Mouse (Mus musculus): ENCODE data around the gene Pacs2. TPM values are rescaled to one million over a fixed set of nuclear protein-coding genes. Genes with fewer than 3 reads are reported as not detected.

Gene Pacs2
- polyA plus RNA-seq, 1 experiment from 2014 or later = 26.3 TPM

DNA sequence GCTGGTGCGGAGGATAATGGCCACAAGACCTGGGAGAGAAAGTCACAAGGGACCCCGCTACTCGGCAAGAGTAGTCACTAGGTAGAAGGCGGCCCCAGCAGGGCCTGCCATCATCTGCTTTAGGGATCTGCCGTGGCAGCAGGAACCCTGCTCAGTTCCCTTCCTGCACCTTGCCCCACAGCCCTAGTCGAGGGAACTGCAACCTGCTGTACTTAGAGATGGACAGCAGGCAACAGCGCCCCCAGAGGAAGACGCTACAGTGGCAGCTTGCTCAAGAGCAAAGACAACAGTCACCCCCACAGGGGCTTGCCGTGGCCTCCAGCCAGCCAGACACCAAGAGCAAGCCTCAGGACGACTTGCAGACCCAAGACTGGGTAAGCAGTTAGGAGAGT, 60.8 kb downstream of the Pacs2 start:
- Histone ChIP-seq H3K27me3 (no peaks in the 10 kb centered on the region), H3K4me3 (replicated peaks) (peak overlapping the region; percentile 49), H3K9ac (peak overlapping the region; percentile 69), H3K36me3 (replicated peaks) (peaks cover 22% of the 10 kb centered on the region), H3K9me3 (no peaks in the 10 kb centered on the region), H3K27ac (peak overlapping the region; percentile 93), H3K4me1 (peaks cover 21% of the 10 kb centered on the region), H3K4me2 (peak overlapping the region; percentile 92)
- ATAC-seq (ENCODE audit: low FRiP score) = peak; percentile 77
- 5% methylated on average over 10 of the region's 10 CpGs for WGBS

DNA sequence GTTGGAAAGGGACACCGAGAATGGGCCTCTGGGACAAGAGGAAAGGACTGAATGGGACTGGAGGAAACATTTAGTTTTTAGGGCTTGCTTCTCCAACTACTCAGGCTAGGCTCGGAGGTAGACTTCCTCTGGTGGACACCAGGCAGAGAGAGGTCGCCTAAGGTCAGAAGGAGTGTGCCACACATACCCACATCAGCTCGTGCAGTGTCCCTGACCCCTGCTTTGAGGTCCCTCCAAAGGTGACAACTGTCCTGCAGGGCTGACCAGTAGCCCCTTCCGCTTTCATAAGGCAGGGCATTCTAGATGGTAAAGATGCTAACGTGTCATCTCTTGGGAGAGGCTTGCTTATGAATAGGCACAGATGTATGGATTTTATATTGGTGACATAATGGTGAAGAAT, 61.2 kb downstream of the Pacs2 start:
- peaks cover 21% of the 10 kb centered on the region for H3K4me1 ChIP-seq
- H3K4me3 ChIP-seq (replicated peaks) = 0 out of 2 replicates have a peak overlapping the region, but pooled peaks have one; percentile 49
- H3K4me2 ChIP-seq = peak overlapping the region; percentile 92
- ATAC-seq (ENCODE audit: low FRiP score) = no peak
- WGBS = 69% methylated on average over 6 of the region's 6 CpGs
- H3K9me3 ChIP-seq = no peaks in the 10 kb centered on the region
- no peak overlapping the region for H3K9ac ChIP-seq
- H3K36me3 ChIP-seq (replicated peaks) = peaks cover 17% of the 10 kb centered on the region
- H3K27ac ChIP-seq = no peak overlapping the region
- H3K27me3 ChIP-seq = no peaks in the 10 kb centered on the region

DNA sequence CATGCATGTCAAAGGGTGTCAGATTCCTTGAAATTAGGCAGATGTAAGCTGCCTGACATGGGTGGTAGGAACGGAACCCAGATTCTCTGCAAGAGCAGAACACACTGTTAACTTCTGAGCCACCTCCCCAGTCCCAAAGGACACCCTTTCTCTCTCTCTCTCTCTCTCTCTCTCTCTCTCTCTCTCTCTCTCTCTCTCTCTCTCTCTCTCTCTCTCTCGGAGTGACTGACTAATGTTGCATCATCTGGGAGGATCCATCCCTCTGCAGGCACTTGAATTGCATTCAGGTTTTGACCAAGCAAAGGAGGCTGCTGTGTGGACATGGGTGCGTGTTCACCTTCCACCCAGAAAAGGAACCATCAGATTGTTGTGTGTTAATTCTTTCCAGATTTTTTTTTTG, 73.0 kb downstream of the Pacs2 start:
- WGBS = 66% methylated on average over 3 of the region's 3 CpGs
- Histone ChIP-seq H3K4me2 (no peak overlapping the region), H3K4me3 (replicated peaks) (no peak overlapping the region), H3K36me3 (replicated peaks) (no peaks in the 10 kb centered on the region), H3K9ac (no peak overlapping the region), H3K27ac (no peak overlapping the region), H3K4me1 (no peaks in the 10 kb centered on the region), H3K9me3 (no peaks in the 10 kb centered on the region), H3K27me3 (no peaks in the 10 kb centered on the region)
- no peak for ATAC-seq (ENCODE audit: low FRiP score)

DNA sequence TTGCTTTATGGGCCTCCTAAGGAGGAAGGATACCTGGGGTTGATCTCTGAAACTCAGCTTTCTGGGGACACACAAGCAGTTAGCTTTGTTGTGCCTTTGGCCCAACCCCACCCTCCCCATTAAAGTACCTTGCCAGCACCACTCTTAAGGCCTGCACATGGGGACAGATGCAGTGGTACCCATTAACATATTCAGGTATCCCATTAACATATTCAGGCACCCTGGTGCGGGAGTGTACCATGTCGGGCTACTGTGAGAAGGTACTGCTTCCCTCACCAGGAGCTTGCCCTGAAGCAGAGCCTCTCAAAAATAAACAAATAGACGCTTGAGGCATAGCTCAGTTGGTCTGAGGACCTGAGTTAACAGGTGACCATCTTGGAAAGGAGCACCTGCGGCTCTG, 73.7 kb downstream of the Pacs2 start:
- H3K9ac ChIP-seq = no peak overlapping the region
- WGBS = 47% methylated on average over 4 of the region's 4 CpGs
- no peaks in the 10 kb centered on the region for H3K36me3 ChIP-seq (replicated peaks)
- H3K4me3 ChIP-seq (replicated peaks) = no peak overlapping the region
- H3K27ac ChIP-seq = no peak overlapping the region
- H3K27me3 ChIP-seq = no peaks in the 10 kb centered on the region
- no peaks in the 10 kb centered on the region for H3K9me3 ChIP-seq
- H3K4me2 ChIP-seq = no peak overlapping the region
- no peak for ATAC-seq (ENCODE audit: low FRiP score)
- no peaks in the 10 kb centered on the region for H3K4me1 ChIP-seq

DNA sequence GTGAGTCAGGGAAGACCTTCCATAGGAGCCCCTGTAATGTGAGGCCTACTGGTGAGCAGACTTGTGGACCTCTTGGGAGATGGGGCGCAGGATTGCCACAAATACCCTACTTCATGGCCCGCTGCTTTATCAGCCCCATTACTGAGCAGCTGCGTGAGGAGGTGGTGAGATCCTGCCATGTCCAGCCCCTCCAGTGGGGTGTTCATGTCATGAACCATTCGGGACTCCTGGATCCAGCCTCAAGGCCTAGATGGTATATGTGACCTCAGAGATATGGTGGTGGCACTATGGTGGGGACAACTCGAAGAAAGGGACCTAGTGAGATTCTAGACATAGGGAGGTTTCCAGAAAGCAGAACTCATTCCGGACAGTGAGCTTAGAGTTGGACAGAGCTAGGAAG, 74.8 kb downstream of the Pacs2 start:
- Histone ChIP-seq H3K27me3 (no peaks in the 10 kb centered on the region), H3K36me3 (replicated peaks) (no peaks in the 10 kb centered on the region), H3K27ac (no peak overlapping the region), H3K4me1 (no peaks in the 10 kb centered on the region), H3K9me3 (no peaks in the 10 kb centered on the region), H3K9ac (no peak overlapping the region), H3K4me2 (no peak overlapping the region), H3K4me3 (replicated peaks) (no peak overlapping the region)
- 86% methylated on average over 6 of the region's 6 CpGs for WGBS
- ATAC-seq (ENCODE audit: low FRiP score) = no peak

DNA sequence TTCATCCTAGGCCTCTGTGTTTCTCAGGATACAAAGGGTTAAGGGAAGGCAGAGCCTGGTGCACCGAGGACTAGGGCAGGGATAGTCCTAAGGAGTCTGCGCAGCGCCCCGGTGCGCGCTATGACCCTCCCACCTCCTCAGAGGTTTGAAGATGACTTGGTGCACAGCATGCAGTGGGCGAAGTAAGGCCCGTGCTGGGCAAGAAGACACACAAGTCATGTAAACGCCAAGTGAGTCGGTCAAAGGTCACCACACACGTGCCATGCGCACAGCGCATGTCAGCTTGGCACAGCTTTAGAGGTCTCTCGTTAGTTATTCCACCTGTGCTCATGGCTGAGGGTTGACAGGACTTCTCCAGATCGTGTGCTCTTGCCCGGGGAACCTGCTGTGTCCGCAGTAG, 75.7 kb downstream of the Pacs2 start:
- no peak overlapping the region for H3K9ac ChIP-seq
- ATAC-seq (ENCODE audit: low FRiP score) = no peak
- H3K9me3 ChIP-seq = no peaks in the 10 kb centered on the region
- H3K27ac ChIP-seq = no peak overlapping the region
- WGBS = 84% methylated on average over 17 of the region's 17 CpGs
- no peaks in the 10 kb centered on the region for H3K4me1 ChIP-seq
- H3K27me3 ChIP-seq = no peaks in the 10 kb centered on the region
- H3K4me3 ChIP-seq (replicated peaks) = no peak overlapping the region
- H3K4me2 ChIP-seq = no peak overlapping the region
- no peaks in the 10 kb centered on the region for H3K36me3 ChIP-seq (replicated peaks)

DNA sequence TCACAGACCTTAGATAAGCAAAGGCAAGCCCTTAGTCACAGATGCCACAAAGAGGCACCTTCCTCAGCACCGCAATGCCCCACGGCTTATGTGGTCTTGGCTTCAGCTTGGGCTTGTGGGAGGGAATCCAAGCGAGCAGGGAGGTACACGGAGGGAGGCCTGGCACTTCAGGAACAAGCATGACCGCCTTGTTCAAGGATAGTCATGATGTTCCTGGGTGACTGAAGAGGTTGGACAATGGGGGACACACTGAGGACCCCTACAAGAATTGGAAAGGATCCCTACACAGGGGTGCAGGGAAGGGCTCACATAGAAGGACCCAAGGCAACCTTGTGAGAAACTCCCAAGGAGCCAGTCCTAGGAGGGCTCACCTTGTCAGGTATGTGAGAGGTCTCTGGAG, 82.7 kb downstream of the Pacs2 start:
- H3K27me3 ChIP-seq = no peaks in the 10 kb centered on the region
- no peaks in the 10 kb centered on the region; the same call in 1 of the 2 replicates for H3K36me3 ChIP-seq (replicated peaks)
- H3K27ac ChIP-seq = no peak overlapping the region
- WGBS = 85% methylated on average over 5 of the region's 5 CpGs
- ATAC-seq (ENCODE audit: low FRiP score) = no peak; the same call in 1 of the 2 replicates
- peak overlapping the region; percentile 99 for H3K4me3 ChIP-seq (replicated peaks)
- peak overlapping the region; percentile 89 for H3K4me2 ChIP-seq
- peak overlapping the region; percentile 100; the same call in 1 of the 2 replicates for H3K9ac ChIP-seq
- peaks cover 35% of the 10 kb centered on the region for H3K4me1 ChIP-seq
- H3K9me3 ChIP-seq = no peaks in the 10 kb centered on the region

DNA sequence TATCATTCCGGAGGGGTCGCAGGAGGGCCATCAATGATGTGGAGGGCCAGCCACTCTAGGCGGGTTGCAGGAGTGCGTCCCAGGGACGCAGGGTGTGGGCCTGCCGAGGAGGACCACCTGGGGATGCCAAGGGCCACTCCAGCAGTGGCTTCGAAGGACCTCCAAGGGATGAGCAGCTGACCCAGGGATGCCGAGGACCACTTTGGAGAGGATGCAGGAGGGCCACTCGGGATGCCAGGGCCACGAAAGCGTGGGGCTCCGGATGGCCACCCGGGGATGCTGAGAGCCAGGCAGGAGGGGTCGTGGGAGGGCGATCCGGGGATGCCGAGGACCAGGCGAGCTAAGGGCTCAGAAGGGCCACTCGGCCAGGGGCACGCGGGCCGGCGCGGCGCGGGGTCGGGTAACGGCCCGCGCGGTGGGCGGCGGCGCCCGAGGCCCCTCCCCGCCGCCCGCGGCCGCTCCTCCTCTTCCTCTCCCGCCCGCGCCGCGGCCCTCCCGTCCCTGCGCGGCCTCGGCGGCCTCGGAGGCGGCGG, 83.5 kb downstream of the Pacs2 start, which contains the start of gene Mta1:
Mta1 (plus strand) TSS at position 530 of the 533 bp plus-strand sequence.
- WGBS = 3% methylated on average over 13 of the region's 53 CpGs
- H3K27ac ChIP-seq = peak within 1 kb of the TSS; percentile 87
- H3K4me1 ChIP-seq = peaks cover 36% of the 10 kb centered on the region
- ATAC-seq (ENCODE audit: low FRiP score) = peak; percentile 82
- H3K36me3 ChIP-seq (replicated peaks) = no peaks in the 10 kb centered on the region; the same call in 1 of the 2 replicates
- peak within 1 kb of the TSS; percentile 99 for H3K4me3 ChIP-seq (replicated peaks)
- H3K9me3 ChIP-seq = no peaks in the 10 kb centered on the region
- no peaks in the 10 kb centered on the region for H3K27me3 ChIP-seq
- H3K9ac ChIP-seq = peak within 1 kb of the TSS; percentile 100
- H3K4me2 ChIP-seq = peak within 1 kb of the TSS; percentile 92

DNA sequence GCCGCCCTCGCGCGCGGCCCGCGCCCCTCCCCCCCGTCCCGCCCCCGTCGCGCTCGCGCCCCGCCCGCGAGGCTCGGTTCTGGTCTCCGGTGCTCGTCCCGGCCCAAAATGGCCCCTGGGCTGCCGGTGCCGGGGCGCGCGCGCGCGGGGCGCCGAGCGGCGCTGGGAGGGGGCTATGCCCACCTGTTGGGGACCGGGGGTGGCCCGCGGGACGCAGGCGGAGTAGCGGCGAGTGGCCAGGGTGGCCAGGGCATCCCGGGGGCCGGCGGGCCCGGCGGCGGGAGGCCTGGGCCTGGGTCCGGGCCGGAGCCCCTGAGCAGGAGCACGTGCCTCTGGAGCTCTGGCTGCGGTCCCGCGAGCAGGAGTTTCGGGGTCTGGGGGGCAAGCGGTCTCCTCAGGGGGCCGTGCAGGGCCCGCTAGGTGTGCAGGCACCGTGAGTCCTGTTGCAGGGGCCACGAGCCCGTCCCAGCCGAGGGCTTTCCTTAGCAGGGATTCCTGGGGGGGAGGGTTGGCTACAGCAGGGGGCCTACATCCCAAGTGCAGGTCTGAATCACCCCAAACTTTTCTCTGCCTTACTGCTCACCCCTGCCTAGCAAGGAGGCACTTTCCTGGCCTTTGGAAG, 84.3 kb downstream of the Pacs2 start:
- Histone ChIP-seq H3K27me3 (no peaks in the 10 kb centered on the region), H3K4me2 (peak overlapping the region; percentile 92), H3K9me3 (no peaks in the 10 kb centered on the region), H3K36me3 (replicated peaks) (no peaks in the 10 kb centered on the region; the same call in 1 of the 2 replicates), H3K4me3 (replicated peaks) (peak overlapping the region; percentile 99), H3K4me1 (peaks cover 41% of the 10 kb centered on the region), H3K9ac (peak overlapping the region; percentile 100), H3K27ac (peak overlapping the region; percentile 87)
- ATAC-seq (ENCODE audit: low FRiP score) = peak; percentile 28; the same call in 1 of the 2 replicates
- under 1% methylated on average over 47 of the region's 60 CpGs for WGBS

DNA sequence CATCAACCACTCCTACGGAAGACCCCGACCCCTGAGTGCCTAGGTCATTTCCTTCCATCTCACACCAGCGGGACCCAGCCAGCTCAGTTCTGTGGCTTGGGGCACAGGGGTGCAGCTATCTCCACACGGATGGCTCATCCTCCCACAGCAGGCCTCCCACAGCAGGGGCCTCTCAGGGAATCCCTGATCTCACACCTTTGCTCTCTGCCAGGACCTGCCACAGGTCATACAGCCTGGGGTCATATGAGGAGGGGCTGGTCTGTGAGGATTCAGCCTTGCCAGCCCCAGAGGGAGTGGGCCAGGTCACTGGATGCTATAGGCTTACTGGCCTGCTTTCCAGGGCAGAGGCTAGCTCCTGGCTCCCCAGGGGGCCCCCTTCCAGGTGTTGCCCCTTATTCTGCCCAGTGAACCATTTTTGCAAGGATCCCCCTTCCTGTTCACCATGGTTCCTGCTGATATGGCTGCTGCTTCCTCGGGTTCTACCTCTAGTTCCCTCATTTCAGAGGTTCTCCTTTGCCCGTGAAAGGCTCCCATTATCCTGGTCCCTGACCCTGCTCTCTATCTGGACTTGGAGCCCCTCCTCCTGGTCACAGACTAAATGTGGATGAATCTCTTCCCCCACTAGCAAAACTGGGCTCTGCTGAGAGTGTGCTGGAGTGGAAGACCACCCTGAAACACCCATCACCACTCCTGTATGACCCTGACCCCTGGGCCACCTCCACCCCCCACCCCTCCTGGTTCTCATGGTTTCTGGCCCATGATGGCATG, 85.3 kb downstream of the Pacs2 start:
- Histone ChIP-seq H3K36me3 (replicated peaks) (peaks cover 3% of the 10 kb centered on the region), H3K4me2 (peak overlapping the region; percentile 92), H3K4me3 (replicated peaks) (peak overlapping the region; percentile 99), H3K4me1 (peaks cover 41% of the 10 kb centered on the region), H3K9me3 (no peaks in the 10 kb centered on the region), H3K27me3 (no peaks in the 10 kb centered on the region), H3K9ac (peak overlapping the region; percentile 100), H3K27ac (0 out of 2 replicates have a peak overlapping the region, but pooled peaks have one; percentile 36)
- no peak for ATAC-seq (ENCODE audit: low FRiP score)
- WGBS = 43% methylated on average over 6 of the region's 6 CpGs

DNA sequence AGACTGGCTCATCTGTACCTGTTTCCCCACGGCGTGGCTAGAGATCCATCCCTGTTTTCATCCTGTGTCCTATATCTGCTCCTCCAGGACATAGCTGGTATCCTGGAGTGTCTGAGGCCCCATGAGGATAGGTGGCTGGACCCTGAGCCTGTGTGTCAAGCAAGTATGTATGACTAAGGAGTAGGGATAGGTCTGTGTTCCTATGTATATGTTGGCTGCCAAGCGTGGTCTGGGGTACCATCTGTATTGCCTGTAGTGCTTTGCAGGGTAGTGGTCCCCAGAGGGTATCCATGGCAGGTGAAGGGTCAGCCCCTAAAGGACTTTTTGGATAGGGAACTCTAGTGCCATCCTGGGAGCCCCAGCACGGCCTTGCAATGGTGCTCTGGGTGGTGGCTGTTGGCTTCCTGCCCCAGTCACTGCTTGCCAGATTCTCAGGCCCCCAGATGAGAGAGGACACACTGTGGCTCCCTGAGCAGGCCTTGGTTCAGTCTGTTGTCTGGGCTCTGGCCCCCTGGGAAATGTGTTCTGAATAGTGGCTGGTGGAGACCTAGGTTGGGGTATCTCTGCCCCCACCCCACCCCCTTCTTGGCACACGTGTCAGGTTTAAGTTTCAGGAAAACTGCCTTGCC, 86.3 kb downstream of the Pacs2 start:
- Histone ChIP-seq H3K4me1 (peaks cover 41% of the 10 kb centered on the region), H3K9ac (0 out of 2 replicates have a peak overlapping the region, but pooled peaks have one; percentile 100), H3K27ac (peak overlapping the region; percentile 36; the same call in 1 of the 2 replicates), H3K9me3 (no peaks in the 10 kb centered on the region), H3K27me3 (no peaks in the 10 kb centered on the region), H3K4me3 (replicated peaks) (no peak overlapping the region; the same call in 1 of the 2 replicates), H3K4me2 (peak overlapping the region; percentile 92; the same call in 1 of the 2 replicates), H3K36me3 (replicated peaks) (peaks cover 9% of the 10 kb centered on the region)
- ATAC-seq (ENCODE audit: low FRiP score) = no peak
- WGBS = 78% methylated on average over 5 of the region's 5 CpGs

Data from forebrain, embryonic 12.5 days (tissue).